Mouse (Mus musculus) heart, adult 2 months (tissue): Measurements from ENCODE around the gene Endou. TPM values are rescaled to one million over a fixed set of nuclear protein-coding genes. Genes with fewer than 3 reads are reported as not detected.

Experiments
- DNase-seq, 2 experiments: peaks; one replicate each; pipeline ENCODE4 v3.0.0; 2021
- H3K27ac ChIP-seq: fragments of 200-600 bp; 2 replicates; pipeline ENCODE4 v1.8.1; 2022
- H3K27me3 ChIP-seq: fragments of 200-500 bp; 2 replicates; pipeline ENCODE4 v1.6.1; 2012; ENCODE audit warnings: mild to moderate bottlenecking, low read length, inconsistent platforms, mixed read lengths; ENCODE audit not compliant: control insufficient read depth, insufficient read depth
- H3K36me3 ChIP-seq: fragments of 200-500 bp; 2 replicates; pipeline ENCODE4 v1.6.1; 2012; ENCODE audit warnings: low read length, inconsistent platforms; ENCODE audit not compliant: control insufficient read depth, insufficient read depth
- H3K4me1 ChIP-seq: fragments of 200-500 bp; 2 replicates; pipeline ENCODE4 v1.6.1; 2011; ENCODE audit warnings: low read length; ENCODE audit not compliant: control insufficient read depth, insufficient read depth
- H3K4me3 ChIP-seq: fragments of 200-600 bp; 2 replicates; pipeline ENCODE4 v1.8.1; 2022
- H3K79me2 ChIP-seq: fragments of 200-500 bp; replicated peaks from 2 replicates; pipeline ENCODE4 v1.6.1; 2012; ENCODE audit warnings: mild to moderate bottlenecking, inconsistent platforms, low read length, moderate library complexity, mixed read lengths; ENCODE audit not compliant: control insufficient read depth, insufficient read depth
- H3K9ac ChIP-seq: fragments of 200-500 bp; 2 replicates; pipeline ENCODE4 v1.6.1; 2012; ENCODE audit warnings: low read depth, mild to moderate bottlenecking, control low read depth, inconsistent platforms, low read length, mixed read lengths
- CTCF ChIP-seq: fragments of 200-600 bp; IDR thresholded peaks from 2 replicates; pipeline ENCODE4 v1.8.1; 2022; ENCODE audit warnings: antibody characterized with exemption, mild to moderate bottlenecking, moderate library complexity
- EP300 ChIP-seq: fragments of 200-500 bp; IDR thresholded peaks from 2 replicates; pipeline ENCODE4 v1.6.1; 2011; ENCODE audit warnings: low read depth, low read length, control low read depth; ENCODE audit not compliant: insufficient read depth
- POLR2A ChIP-seq: fragments of 200-500 bp; IDR thresholded peaks from 2 replicates; pipeline ENCODE4 v1.6.1; 2011; ENCODE audit warnings: mild to moderate bottlenecking, low read depth, low read length, control low read depth; ENCODE audit not compliant: insufficient read depth
- WGBS: fragments of 180-500 bp; shearing (Covaris S2); methylation state at CpG from one replicate; pipeline ENCODE4 v1.1.7; 2018; 5-methylcytosine and 5-hydroxymethylcytosine counted together
- intact Hi-C: fragments of 180-260 bp; cut with DNase I; formaldehyde crosslinking; loops from one replicate; pipeline ENCODE4 v1.15.1; 2025
- long read RNA-seq: library from polyadenylated mRNA; stranded (forward); transcript quantifications from one replicate; pipeline ENCODE4 v2.0.0, GENCODE M21; 2021
- polyA plus RNA-seq: library from polyadenylated mRNA; depleted of rRNA; stranded (reverse); fragments of >200 nt; gene quantifications from 2 replicates; pipeline ENCODE4 v1.2.3, GENCODE M21; 2012; rRNA removed
- total RNA-seq, 2 experiments: library from RNA; stranded (reverse); gene quantifications; 2 replicates each; pipeline ENCODE4 v1.2.3; 2021

The Endou gene
- total RNA-seq (1 to 10 TPM; 1.1 to 1.2 TPM), polyA plus RNA-seq (2.4 TPM in 2 replicates)
- long read RNA-seq, result 0 reads

DNA sequence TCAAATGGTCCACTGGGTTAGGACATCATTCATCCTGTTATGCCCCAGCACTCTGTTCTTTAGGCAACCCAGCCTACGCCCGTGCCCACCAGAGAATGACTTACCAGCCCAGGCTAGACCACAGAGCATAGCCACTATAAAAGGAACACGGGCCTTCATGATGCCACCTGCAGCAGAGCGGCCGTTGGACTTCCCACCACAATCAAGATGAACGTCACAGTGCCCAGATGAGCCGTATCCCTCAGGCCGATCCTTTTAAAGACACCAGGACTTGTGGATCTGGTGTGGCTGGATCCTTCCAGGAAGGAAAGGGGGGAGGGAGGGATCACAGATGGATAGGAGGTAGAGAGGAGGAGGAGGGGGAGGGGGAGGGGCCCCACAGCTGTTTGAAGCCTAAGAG is at the start of gene Endou:
Gene Endou, minus strand, starts transcription at position 229 of the 400 bp plus-strand sequence.
- H3K4me1 ChIP-seq, result peaks cover 18% of the 10 kb centered on the region
- H3K9ac ChIP-seq, result no peak within 1 kb of the TSS
- TF ChIP-seq EP300 (no peak), POLR2A (no peak), CTCF (no peak)
- H3K4me3 ChIP-seq, result no peak within 1 kb of the TSS
- 83% methylated on average over 8 of the region's 8 CpGs for WGBS
- no peaks in the 10 kb centered on the region for H3K79me2 ChIP-seq
- no peak for DNase-seq
- no peaks in the 10 kb centered on the region for H3K27me3 ChIP-seq
- no peaks in the 10 kb centered on the region for H3K36me3 ChIP-seq
- H3K27ac ChIP-seq, result no peak within 1 kb of the TSS; the same call in 1 of the 2 replicates
- intact Hi-C loops, result no loop called here

GRCm38 (mm10) chr15:97780611-97781031 is 49.5 kb upstream of the Endou start:
- H3K27ac ChIP-seq, result no peak overlapping the region
- no peak overlapping the region for H3K9ac ChIP-seq
- intact Hi-C loops, result loop anchor here (5.0 kb wide), 2 partner anchors 113 to 172 kb away; no protein-coding TSS in a partner anchor
- H3K4me1 ChIP-seq, result peaks cover 17% of the 10 kb centered on the region
- H3K4me3 ChIP-seq, result no peak overlapping the region
- no peak for DNase-seq
- whole genome bisulfite sequencing, result 80% methylated on average over 12 of the region's 12 CpGs
- no peaks in the 10 kb centered on the region for H3K79me2 ChIP-seq
- H3K27me3 ChIP-seq, result no peaks in the 10 kb centered on the region
- no peak for TF ChIP-seq POLR2A
- no peak for TF ChIP-seq CTCF
- TF ChIP-seq EP300, result no peak
- H3K36me3 ChIP-seq, result no peaks in the 10 kb centered on the region

DNA sequence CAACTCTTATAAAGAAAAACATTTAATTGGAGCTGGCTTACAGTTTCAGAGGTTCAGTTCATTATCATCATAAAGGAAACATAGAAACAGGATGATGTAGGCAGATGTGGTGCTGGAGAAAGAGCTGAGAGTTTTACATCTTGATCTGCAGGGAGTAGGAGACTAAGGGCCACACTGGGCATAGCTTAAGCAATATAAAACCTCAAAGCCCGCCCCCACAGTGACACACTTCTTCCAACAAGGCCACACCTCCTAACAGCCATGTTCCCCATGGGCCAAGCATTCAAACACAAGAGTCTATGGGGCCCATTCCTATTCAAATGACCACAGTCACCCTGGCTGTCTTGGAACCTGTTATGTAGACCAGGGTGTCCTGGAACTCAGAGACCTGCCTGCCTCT is 48.4 kb upstream of the Endou start:
- H3K4me1 ChIP-seq, result peaks cover 14% of the 10 kb centered on the region
- no peak overlapping the region for H3K4me3 ChIP-seq
- DNase-seq, result no peak
- H3K9ac ChIP-seq, result no peak overlapping the region
- H3K79me2 ChIP-seq, result no peaks in the 10 kb centered on the region
- intact Hi-C loops, result no loop called here
- no peaks in the 10 kb centered on the region for H3K36me3 ChIP-seq
- no peak for TF ChIP-seq EP300
- no peak for TF ChIP-seq CTCF
- TF ChIP-seq POLR2A, result no peak
- 100% methylated on average over 1 of the region's 1 CpGs for WGBS
- H3K27me3 ChIP-seq, result no peaks in the 10 kb centered on the region
- H3K27ac ChIP-seq, result no peak overlapping the region

DNA sequence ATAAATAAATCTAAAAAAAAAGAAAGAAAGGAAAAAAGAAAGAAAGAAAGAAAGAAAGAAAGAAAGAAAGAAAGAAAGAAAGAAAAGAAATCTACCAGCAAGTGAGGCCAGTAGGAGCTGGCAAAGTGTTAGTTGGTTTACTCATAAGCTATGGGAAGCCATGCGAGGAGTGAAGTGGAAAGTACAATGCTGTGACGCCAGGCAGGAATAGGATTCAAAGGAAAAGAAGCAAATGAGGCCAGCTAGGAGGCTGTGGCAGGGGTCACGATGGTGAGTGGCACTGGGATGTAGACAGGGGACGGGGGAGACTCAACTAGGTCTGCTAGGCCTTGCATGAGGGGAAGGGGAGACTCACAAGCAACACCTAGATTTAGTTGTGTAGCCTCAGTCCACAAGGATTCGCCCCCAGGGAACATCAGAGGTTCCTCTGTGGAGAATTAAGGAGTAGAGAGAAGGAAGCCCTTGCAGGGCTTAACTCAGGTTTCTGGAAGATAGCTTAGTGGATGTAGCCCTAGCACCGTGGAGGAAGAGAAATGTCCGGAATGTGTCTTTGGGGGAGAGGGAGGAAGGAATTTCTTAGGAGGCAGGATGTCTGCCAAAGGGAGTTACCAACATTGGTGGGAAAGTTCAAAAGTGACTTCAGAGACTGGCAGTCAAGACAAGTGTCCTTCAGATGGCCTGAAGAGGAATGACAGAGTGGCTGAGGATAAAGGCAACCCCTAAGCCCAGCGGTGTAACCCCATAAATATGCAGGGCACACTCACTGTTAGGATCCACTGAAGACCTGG is 47.4 kb upstream of the Endou start, which contains the start of gene Slc48a1:
Gene Slc48a1, plus strand, starts transcription at position 210 of the 788 bp plus-strand sequence.
- Histone ChIP-seq H3K27ac (peak within 1 kb of the TSS; percentile 62), H3K9ac (no peak within 1 kb of the TSS), H3K4me1 (peaks cover 20% of the 10 kb centered on the region), H3K36me3 (no peaks in the 10 kb centered on the region), H3K79me2 (no peaks in the 10 kb centered on the region), H3K27me3 (no peaks in the 10 kb centered on the region), H3K4me3 (no peak within 1 kb of the TSS)
- intact Hi-C loops, result no loop called here
- TF ChIP-seq POLR2A (no peak), EP300 (no peak), CTCF (no peak)
- 48% methylated on average over 8 of the region's 8 CpGs for WGBS
- no peak for DNase-seq

- Histone ChIP-seq H3K9ac (no peak overlapping the region), H3K4me1 (peaks cover 24% of the 10 kb centered on the region), H3K4me3 (no peak overlapping the region), H3K79me2 (no peaks in the 10 kb centered on the region), H3K27me3 (no peaks in the 10 kb centered on the region), H3K36me3 (no peaks in the 10 kb centered on the region), H3K27ac (no peak overlapping the region)
- intact Hi-C loops, result loop anchor here (1.0 to 2.0 kb wide), 2 partner anchors 26 to 59 kb away; no protein-coding TSS in a partner anchor
- no peak for DNase-seq
- 79% methylated on average over 6 of the region's 6 CpGs for WGBS
- TF ChIP-seq EP300, result no peak
- no peak for TF ChIP-seq POLR2A
- TF ChIP-seq CTCF, result no peak
Measured at GRCm38 (mm10) chr15:97776919-97777318, 45.8 kb upstream of the Endou start.

GRCm38 (mm10) chr15:97776514-97776913 is 45.4 kb upstream of the Endou start:
- 10% methylated on average over 8 of the region's 8 CpGs for WGBS
- peak; percentile 79 to 86 for DNase-seq
- intact Hi-C loops, result loop anchor here (1.0 to 2.0 kb wide), 2 partner anchors 26 to 58 kb away; no protein-coding TSS in a partner anchor

More at GRCm38 (mm10) chr15:97776514-97776913, 45.4 kb upstream of the Endou start:
- 0 out of 2 replicates have a peak overlapping the region, but pooled peaks have one; percentile 17 for H3K27ac ChIP-seq
- H3K79me2 ChIP-seq, result no peaks in the 10 kb centered on the region
- H3K4me3 ChIP-seq, result no peak overlapping the region
- H3K9ac ChIP-seq, result no peak overlapping the region
- H3K36me3 ChIP-seq, result no peaks in the 10 kb centered on the region
- no peaks in the 10 kb centered on the region for H3K27me3 ChIP-seq
- TF ChIP-seq CTCF, result peak; percentile 93
- TF ChIP-seq EP300, result peak; percentile 91
- TF ChIP-seq POLR2A, result no peak
- peaks cover 24% of the 10 kb centered on the region for H3K4me1 ChIP-seq
